Mouse (Mus musculus): Measurements from ENCODE around the gene Fnbp1l.

Fnbp1l gene

DNA sequence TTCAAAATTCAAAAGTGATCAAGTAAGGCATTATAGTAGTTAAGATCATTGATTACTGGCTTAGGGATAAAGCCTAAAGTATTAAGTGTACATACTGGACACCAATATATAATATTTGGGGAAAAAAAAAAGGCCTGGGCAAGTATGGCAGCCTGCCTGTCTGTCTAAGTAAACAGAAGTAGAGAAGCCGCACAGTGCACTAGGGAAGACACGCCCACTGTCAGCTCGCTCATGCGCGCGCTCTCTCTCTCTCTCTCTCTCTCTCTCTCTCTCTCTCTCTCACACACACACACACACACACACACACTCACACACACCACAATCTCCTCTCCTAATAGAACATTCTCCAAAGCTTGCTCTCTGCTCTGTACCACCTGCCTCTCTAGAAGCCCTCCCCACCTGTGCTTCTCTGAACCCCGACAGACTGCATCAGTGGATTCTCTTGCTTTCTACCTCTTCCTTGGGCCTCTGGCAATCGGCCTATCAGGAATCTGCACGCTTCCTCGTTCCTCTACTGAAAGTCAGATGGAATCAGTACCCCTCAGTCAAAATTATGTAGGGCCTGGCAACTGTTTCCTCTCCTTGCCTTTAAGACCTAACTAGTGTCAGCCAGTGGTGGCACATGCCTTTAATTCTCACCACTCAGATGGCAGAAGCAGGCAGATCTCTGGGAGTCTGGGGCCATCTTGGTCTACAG is 13.3 kb downstream of the Fnbp1l start:
- DNase-seq (ENCODE audit: low spot score), result no peak

DNA sequence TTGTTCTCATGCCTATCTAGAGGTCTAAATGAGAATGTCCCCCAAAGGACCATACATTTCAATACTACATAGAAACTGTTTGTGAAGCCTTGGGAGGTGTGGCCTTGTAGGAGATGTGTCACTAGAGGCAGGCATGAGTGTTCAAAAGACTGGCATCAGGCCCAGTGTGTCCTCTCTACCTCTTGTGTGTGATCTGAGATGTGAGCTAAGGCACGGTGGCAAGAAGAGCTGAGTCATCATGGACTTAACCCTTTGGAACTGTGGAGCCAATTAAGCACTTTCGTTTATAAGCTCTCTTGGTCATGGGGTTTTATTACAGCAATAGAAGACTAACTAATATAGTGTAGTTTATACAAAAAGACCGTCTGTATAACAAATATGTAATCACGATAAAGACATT is 16.3 kb downstream of the Fnbp1l start:
- DNase-seq (ENCODE audit: low spot score), result no peak

- DNase-seq (ENCODE audit: low spot score), result no peak
These were observed 17.1 kb downstream of the Fnbp1l start for GRCm38 (mm10) chr3:122602370-122602769.

GRCm38 (mm10) chr3:122599291-122599690 is 20.2 kb downstream of the Fnbp1l start:
- no peak for DNase-seq (ENCODE audit: low spot score)

DNA sequence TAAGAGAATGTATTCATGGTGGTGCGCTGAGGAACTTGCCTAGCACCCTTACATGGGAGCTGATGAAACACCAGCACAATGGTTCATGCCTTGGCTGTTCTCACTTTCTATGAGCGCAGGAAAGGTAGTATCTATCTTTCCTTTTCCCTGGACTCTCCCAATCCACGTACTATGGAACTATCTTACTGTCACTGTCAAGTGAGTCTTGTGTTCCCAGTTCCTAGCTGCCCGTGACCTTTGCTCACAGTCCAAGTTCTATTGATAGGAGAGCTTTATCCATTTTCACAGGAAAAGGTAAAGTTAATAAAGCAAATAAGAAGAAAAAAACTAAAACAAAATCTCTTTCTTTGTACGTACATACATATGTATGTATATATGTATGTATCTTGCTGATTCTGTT is 28.7 kb downstream of the Fnbp1l start:
- no peak for DNase-seq (ENCODE audit: low spot score)

DNA sequence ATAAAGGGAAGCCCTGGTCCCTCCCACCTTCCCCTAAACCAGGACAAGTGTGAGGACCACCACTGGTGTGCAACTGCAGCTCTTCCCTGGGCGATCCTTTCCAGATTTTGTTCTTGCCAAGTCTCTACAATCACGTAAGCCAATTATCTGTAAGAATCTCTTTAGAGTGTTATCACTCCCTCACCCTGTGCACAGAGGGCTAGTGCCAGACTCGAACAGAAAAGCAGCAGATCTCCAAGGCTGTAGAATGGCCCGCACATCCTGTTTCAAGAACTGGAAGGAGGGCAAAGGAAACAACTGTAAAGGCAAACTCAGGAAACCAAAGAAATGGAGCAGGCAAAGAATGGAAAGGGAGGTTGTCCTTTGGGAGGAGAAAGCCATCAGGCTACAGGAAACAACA is 29.2 kb downstream of the Fnbp1l start:
- no peak for DNase-seq (ENCODE audit: low spot score)

- DNase-seq (ENCODE audit: low spot score), result no peak
These were observed 32.4 kb downstream of the Fnbp1l start for GRCm38 (mm10) chr3:122586918-122587641.

- no peak for DNase-seq (ENCODE audit: low spot score)
These were observed 42.2 kb downstream of the Fnbp1l start for GRCm38 (mm10) chr3:122577360-122577759.

GRCm38 (mm10) chr3:122574921-122575320 is 44.6 kb downstream of the Fnbp1l start:
- DNase-seq (ENCODE audit: low spot score), result no peak

DNA sequence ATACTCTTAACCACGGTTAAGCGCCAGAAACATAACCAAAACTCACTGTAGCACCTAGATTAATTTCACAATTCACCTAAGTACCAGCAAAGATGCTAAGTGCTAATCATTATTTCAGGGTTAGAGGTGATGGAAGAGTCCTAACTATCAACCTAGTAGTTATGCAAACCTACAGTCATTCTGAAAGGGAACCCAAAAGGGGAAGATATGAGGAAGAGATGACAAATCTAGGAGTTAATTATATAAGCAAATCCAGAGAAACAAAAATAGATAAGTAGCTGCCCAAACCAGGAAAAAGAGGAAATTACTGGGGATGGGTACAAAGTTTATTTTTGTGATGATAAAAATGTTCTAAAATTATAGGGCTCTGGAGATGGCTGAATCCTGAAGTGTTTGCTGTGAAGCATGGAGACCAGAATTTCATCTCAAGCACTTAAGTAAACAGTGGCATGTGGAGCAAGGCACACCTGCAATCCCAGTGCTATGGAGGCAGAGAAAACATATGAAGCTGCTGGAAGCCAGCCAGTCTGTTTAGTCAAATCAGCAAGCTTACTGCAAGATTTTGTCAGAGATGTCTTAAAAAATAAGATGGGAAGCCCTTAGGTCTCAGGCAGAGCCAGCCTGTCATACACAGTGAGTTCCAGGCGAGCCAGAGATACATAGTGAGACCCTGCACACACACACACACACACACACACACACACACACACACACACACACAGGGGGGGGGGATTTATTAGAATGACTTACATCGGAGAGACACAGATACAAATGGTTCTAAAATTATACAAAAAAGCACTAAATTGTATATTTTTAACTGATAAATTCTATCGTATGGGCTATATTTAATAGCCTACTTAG is 45.9 kb downstream of the Fnbp1l start:
- no peak for DNase-seq (ENCODE audit: low spot score)

DNA sequence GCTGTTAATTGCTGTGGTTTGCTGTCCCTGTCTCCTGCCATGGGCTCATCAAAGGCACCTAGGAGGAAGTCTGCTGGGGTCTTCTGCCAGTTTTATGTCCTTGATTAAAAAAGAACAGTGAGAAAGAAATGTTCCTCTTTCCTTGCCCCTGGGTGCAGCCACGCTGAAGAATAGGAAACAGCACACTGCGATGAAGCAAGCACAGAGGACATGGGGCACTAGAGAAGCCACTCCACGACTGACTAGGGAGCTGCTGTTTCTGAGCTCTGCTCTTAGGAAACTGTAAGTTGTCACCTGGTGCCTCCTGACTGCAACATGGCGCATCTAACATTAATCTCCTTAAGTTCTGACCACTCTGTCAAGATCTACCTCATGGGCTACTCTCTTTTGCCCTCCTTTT is 53.0 kb downstream of the Fnbp1l start:
- no peak for DNase-seq (ENCODE audit: low spot score)

- DNase-seq (ENCODE audit: low spot score), result no peak
These were observed 53.4 kb downstream of the Fnbp1l start for GRCm38 (mm10) chr3:122566112-122566511.

DNA sequence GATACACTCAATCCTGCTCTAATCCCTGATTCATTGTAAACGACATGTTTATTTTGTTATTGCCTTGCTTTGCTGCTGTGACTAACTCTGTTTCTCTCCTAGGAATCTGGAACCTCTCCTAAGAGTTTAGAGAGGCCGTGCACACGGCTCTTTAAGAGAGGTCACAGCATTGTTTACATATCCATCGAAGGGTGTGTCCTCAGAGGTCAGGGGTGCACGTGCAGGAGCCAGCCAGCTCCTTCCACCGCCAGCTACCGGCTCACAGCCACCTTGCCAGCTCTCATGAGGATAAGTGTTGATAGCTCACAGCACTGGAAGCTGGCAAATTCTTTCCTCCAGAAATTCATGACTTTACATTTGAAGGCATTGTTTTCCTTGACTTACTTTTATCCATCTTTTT is 54.2 kb downstream of the Fnbp1l start:
- no peak for DNase-seq (ENCODE audit: low spot score)

DNA sequence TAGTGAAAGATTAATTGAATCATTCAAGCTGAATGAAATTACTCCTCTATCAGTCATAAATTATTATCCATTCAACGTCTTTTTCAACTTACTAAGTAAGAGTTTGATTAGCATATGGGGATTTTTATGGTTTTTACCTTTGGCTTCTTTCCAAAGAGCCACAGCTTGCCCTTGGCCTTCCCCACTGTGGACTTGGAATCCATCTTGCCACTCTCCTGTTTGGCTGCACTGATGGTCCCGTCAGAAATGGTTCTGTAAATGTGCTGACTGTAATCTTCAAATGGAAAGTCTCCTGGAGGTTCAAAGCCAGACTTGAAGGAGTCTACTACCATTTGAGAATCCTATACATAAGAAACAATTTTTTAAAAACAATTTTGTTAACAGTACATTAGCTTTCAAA is 61.7 kb downstream of the Fnbp1l start:
- DNase-seq (ENCODE audit: low spot score), result no peak

- DNase-seq (ENCODE audit: low spot score), result no peak
These were observed 68.3 kb downstream of the Fnbp1l start for GRCm38 (mm10) chr3:122551174-122551573.

DNA sequence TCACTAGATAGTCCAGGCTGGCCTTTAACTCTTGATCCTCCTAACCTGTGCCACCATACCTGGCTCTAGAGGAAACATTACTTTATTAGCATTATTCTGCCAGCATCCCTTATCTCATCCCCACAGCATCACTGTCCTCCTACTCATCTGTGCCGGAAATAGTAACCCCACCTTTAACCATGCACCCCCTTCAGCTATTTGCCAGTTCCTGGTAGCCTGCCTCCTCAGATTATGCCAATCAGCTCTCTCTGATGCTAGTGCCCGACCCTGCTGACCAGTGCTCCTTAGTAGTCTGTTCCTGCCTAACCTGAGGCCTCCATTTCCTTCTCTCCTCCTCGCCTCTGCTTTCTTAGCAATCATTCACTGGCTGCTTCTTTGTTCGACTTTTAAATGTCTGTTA is 72.0 kb downstream of the Fnbp1l start:
- no peak for DNase-seq (ENCODE audit: low spot score)

GRCm38 (mm10) chr3:122545346-122545745 is 74.2 kb downstream of the Fnbp1l start:
- DNase-seq (ENCODE audit: low spot score), result no peak

GRCm38 (mm10) chr3:122540918-122541317 is 78.6 kb downstream of the Fnbp1l start:
- DNase-seq (ENCODE audit: low spot score), result no peak

DNA sequence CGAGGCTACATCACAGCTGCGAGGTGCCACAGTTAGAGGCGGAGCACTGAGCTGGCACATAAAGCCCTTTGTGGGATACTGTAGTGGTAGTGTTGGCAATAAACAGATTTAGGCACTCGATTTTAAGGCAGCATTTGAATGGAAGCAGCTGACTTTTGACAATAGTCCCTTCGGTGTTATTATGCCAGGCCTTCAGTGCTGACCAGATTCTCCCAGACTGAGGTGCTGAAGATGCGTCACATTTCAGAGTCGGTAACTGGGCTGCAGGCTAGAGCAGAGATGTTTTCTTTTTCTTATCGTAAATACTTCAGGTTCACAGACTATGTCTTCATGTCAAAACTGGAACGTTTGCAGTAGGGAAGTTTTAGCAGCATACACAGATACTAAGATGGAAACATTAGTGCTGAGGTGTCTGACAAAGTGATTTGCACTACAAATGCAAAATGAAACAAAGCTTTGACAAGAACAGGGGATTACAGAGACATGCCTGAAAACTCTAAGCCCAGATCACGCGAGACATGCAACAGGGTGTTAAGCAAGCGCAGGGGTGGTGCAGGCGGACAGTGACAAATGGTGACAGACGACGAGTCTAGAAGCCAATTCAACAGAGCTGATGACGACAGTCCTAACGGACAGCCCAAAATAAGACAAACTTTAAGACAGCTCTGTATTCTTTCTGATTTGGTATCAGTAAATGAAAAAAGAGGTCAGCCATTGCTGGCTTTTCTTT is 79.4 kb downstream of the Fnbp1l start:
- no peak for DNase-seq (ENCODE audit: low spot score)

DNA sequence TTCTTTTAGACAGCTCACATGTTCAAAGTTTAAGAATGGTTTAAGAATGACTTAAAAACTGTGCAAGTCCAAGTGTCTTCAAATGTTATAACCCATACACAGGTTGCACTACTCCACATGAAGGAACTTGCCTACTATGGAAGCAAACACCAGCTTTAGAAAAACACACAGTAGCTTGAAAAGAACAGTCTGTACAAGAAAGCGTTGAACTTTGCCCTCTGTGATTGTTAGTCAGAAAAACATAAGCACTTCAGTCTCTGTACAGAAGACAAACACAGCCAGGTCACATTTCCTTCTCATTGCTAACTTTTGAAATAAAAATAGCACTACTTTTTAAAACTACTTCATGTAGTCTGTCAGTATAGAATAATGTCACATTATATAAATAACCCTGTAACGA is 80.7 kb downstream of the Fnbp1l start:
- DNase-seq (ENCODE audit: low spot score), result no peak

GRCm38 (mm10) chr3:122535938-122536703 is 83.4 kb downstream of the Fnbp1l start:
- DNase-seq (ENCODE audit: low spot score), result no peak

Measured in urinary bladder, postnatal 25 days (tissue).